Mouse (Mus musculus) liver, embryonic 16.5 days (tissue): ENCODE measurements around the gene Phkg1. TPM values are rescaled to one million over a fixed set of nuclear protein-coding genes. Genes with fewer than 3 reads are reported as not detected.

Source experiments
- ATAC-seq: fragments of 200-750 bp; cut with Nextera tagmentation; 2 replicates; pipeline ENCODE4 v1.8.0; 2017; ENCODE audit warnings: low read depth, mild to moderate bottlenecking, moderate number of reproducible peaks, moderate library complexity
- H3K27ac ChIP-seq: fragments of 300-500 bp; sonication (generic); 2 replicates; pipeline ENCODE4 v1.5.1; 2014; ENCODE audit warnings: mild to moderate bottlenecking, low read length
- H3K27me3 ChIP-seq: fragments of 300-500 bp; sonication (generic); 2 replicates; pipeline ENCODE4 v1.6.1; 2014; ENCODE audit warnings: low read depth, low read length, mixed read lengths; ENCODE audit not compliant: control insufficient read depth, insufficient read depth
- H3K36me3 ChIP-seq: fragments of 300-500 bp; sonication (generic); 2 replicates; pipeline ENCODE4 v1.6.1; 2014; ENCODE audit warnings: mild to moderate bottlenecking; ENCODE audit not compliant: control insufficient read depth, insufficient read depth
- H3K4me1 ChIP-seq: fragments of 300-500 bp; sonication (generic); 2 replicates; pipeline ENCODE4 v1.6.1; 2014; ENCODE audit warnings: low read depth, low read length, mixed read lengths; ENCODE audit not compliant: control insufficient read depth
- H3K4me2 ChIP-seq: fragments of 300-500 bp; sonication (generic); 2 replicates; pipeline ENCODE4 v1.6.1; 2014; ENCODE audit warnings: low read depth, low read length, mixed read lengths
- H3K4me3 ChIP-seq: fragments of 300-500 bp; sonication (generic); 2 replicates; pipeline ENCODE4 v1.5.1; 2014; ENCODE audit warnings: low read depth, mild to moderate bottlenecking, low read length
- H3K9ac ChIP-seq: fragments of 300-500 bp; sonication (generic); 2 replicates; pipeline ENCODE4 v1.6.1; 2014; ENCODE audit warnings: low read depth, low read length
- H3K9me3 ChIP-seq: fragments of 300-500 bp; sonication (generic); replicated peaks from 2 replicates; pipeline ENCODE4 v1.6.1; 2016; ENCODE audit warnings: low read length; ENCODE audit not compliant: control insufficient read depth
- WGBS: fragments of 180-500 bp; shearing (Covaris S2); extraction: QIAGEN DNeasy Blood & Tissue Kit; methylation state at CpG from one replicate; pipeline ENCODE4 v1.1.7; 2014; ENCODE audit not compliant: insufficient replicate concordance; 5-methylcytosine and 5-hydroxymethylcytosine counted together
- polyA plus RNA-seq: library from polyadenylated mRNA; unstranded; fragments of >200 nt; fragmentation: Nextera tagmentation; extraction: Ambion mirVana; gene quantifications from 2 replicates; pipeline ENCODE4 v1.2.1, GENCODE M21; 2015

The Phkg1 gene
- polyA plus RNA-seq, 1 experiment from 2014 or later, result 0.13 TPM

DNA sequence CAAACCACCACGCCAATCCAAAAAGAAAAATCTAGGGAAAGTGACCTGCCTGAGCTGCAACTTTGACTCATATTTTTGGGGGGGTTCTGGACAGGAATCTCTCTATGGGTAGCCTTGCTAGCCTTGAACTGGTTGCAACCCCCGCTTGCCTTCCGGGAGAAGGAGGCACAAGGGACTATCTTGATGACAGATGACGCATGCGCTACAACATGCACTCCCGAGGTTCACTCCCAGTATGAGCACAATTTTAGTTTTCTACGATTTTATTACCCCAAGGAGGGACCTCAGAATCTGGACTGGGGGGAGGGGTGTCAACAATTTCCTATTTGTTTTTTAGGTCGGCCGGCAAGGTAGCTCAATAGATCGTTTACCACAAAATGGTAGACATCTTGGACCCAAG lies 12.1 kb downstream of the Phkg1 start:
- peaks cover 17% of the 10 kb centered on the region for H3K4me1 ChIP-seq
- H3K9ac ChIP-seq, result peak overlapping the region; percentile 79
- peak overlapping the region; percentile 94 for H3K27ac ChIP-seq
- H3K27me3 ChIP-seq, result no peaks in the 10 kb centered on the region
- H3K9me3 ChIP-seq, result no peaks in the 10 kb centered on the region
- peak overlapping the region; percentile 88 for H3K4me2 ChIP-seq
- peaks cover 22% of the 10 kb centered on the region for H3K36me3 ChIP-seq
- H3K4me3 ChIP-seq, result peak overlapping the region; percentile 72
- no peak for ATAC-seq
- 7% methylated on average over 10 of the region's 10 CpGs for WGBS

DNA sequence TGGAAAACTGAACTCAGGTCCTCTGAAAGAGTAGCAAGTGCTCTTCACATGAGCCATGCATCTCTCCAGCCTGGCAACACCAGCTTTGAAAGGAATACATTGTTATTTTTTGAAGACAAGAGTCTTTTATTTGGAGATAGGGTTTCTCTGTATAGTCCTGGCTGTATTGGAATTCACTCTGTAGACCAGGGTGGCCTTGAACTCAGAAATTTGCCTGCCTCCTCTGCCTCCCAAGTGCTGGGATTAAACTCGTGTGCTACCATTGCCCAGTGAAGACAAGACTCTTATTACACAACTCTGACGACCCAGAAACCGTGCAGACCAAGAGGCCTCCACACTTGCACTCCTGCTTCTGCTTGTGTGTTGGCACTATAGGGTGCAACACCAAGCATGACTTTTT lies 18.5 kb downstream of the Phkg1 start:
- Histone ChIP-seq H3K27me3 (no peaks in the 10 kb centered on the region), H3K4me1 (no peaks in the 10 kb centered on the region; the same call in 1 of the 2 replicates), H3K9me3 (no peaks in the 10 kb centered on the region), H3K36me3 (peaks cover 32% of the 10 kb centered on the region), H3K9ac (no peak overlapping the region), H3K27ac (no peak overlapping the region), H3K4me2 (no peak overlapping the region), H3K4me3 (no peak overlapping the region)
- 61% methylated on average over 3 of the region's 3 CpGs for WGBS
- no peak for ATAC-seq

DNA sequence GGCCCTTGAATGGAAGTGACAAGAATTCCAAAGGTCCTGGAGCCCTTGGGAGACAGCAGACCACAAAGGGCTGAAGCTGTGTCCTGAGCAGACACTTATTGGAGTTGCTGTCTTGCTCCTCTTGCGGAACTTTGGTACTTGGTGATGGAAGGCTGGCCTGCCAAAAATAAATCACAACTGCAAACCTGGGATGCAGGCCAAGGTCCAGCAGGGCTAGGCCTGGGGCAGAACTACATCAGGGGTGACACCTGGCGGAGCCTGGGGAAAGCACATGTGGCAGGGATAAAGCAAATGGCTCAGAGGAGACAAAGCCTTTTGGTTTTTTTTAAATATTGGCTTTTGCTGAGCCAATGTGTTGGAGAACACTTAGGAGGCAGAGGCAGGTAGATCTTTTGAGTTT lies 19.4 kb downstream of the Phkg1 start:
- no peaks in the 10 kb centered on the region; the same call in 1 of the 2 replicates for H3K4me1 ChIP-seq
- H3K9me3 ChIP-seq, result no peaks in the 10 kb centered on the region
- no peak overlapping the region for H3K4me2 ChIP-seq
- H3K9ac ChIP-seq, result no peak overlapping the region
- peak; percentile 72 for ATAC-seq
- no peak overlapping the region for H3K27ac ChIP-seq
- 49% methylated on average over 2 of the region's 2 CpGs for WGBS
- peaks cover 25% of the 10 kb centered on the region for H3K36me3 ChIP-seq
- no peaks in the 10 kb centered on the region for H3K27me3 ChIP-seq
- H3K4me3 ChIP-seq, result no peak overlapping the region

DNA sequence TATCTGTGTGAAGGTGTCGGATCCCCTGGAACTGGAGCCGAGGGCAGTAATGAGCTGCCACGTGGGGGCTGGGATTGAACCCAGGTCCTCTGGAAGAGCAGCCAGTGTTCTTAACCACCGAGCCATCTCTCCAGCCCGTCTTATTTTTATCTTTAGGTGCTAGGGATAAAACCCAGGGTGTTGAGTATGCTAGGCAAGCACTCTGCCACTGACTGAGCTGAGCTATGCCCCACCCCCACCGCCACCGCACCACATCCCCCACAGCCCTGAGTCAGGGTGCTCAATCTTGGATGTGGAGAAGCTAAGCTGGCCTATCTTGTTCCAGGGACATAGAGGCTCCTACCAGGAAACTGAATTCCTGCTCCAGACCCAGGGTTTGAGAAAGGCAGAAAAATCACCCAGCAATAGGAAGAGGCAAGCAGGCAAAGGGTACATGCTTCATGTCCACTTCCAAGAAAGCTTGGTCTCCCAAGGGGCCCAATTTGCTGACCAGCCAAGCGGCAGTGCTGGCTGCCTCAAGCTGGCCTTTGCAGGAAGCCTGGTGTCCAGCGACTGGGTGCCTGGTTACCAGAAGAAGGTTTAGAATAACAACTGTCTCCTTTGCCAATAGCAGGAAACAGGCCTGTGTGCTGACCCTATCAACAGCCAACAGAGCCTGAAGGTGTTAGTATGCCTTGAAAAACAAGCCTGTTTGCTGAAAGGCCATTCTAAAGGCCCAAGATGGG lies 20.5 kb downstream of the Phkg1 start:
- Histone ChIP-seq H3K4me3 (no peak overlapping the region), H3K27ac (no peak overlapping the region), H3K9ac (no peak overlapping the region), H3K36me3 (peaks cover 18% of the 10 kb centered on the region), H3K9me3 (no peaks in the 10 kb centered on the region), H3K4me2 (no peak overlapping the region), H3K4me1 (no peaks in the 10 kb centered on the region; the same call in 1 of the 2 replicates), H3K27me3 (no peaks in the 10 kb centered on the region)
- 57% methylated on average over 9 of the region's 9 CpGs for WGBS
- ATAC-seq, result no peak

DNA sequence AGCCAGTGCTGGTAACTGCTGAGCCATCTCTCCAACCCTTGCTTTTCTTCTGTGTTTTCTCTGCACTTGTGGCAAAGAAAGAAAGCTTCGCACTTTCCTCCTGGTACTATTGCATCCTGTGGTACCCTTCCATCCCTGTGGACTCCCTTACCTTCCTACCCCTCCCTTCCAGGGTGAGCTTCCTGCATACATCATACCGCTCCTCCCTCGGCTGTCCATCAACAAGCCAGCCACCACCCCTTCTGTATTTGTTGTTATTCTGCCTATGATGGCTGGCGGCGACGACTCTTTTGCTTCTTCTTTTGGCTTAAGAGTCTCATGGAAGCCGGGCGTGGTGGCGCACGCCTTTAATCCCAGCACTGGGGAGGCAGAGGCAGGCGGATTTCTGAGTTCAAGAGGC lies 23.3 kb downstream of the Phkg1 start:
- WGBS, result 60% methylated on average over 11 of the region's 11 CpGs
- H3K9me3 ChIP-seq, result no peaks in the 10 kb centered on the region
- H3K27me3 ChIP-seq, result no peaks in the 10 kb centered on the region
- H3K36me3 ChIP-seq, result no peaks in the 10 kb centered on the region; the same call in 1 of the 2 replicates
- no peak overlapping the region for H3K4me2 ChIP-seq
- no peak overlapping the region for H3K9ac ChIP-seq
- H3K4me1 ChIP-seq, result no peaks in the 10 kb centered on the region; the same call in 1 of the 2 replicates
- no peak overlapping the region for H3K4me3 ChIP-seq
- H3K27ac ChIP-seq, result no peak overlapping the region
- ATAC-seq, result no peak

DNA sequence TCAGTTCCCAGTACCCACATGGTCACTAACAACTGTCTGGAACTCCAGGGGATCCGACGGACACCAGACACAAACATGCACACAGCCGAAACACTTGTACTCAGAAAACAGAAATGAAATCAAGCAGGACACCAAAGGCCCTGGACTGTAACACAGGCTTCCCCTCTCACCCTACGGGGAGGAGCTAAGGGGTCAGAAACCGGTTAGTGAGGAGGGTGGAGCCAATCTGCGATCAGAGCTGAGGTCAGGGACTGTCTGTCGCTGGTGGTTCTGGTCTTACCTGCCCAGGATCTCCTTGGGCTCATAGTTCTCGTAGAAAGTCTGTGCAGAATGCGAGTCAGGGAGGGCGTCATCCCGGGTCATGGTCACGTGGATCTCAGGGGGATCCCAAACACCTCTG lies 24.4 kb downstream of the Phkg1 start:
- no peak overlapping the region for H3K9ac ChIP-seq
- 71% methylated on average over 12 of the region's 12 CpGs for WGBS
- H3K36me3 ChIP-seq, result no peaks in the 10 kb centered on the region
- no peak for ATAC-seq
- H3K9me3 ChIP-seq, result no peaks in the 10 kb centered on the region
- no peaks in the 10 kb centered on the region for H3K27me3 ChIP-seq
- H3K4me1 ChIP-seq, result no peaks in the 10 kb centered on the region; the same call in 1 of the 2 replicates
- H3K4me3 ChIP-seq, result no peak overlapping the region
- H3K4me2 ChIP-seq, result no peak overlapping the region
- no peak overlapping the region for H3K27ac ChIP-seq

DNA sequence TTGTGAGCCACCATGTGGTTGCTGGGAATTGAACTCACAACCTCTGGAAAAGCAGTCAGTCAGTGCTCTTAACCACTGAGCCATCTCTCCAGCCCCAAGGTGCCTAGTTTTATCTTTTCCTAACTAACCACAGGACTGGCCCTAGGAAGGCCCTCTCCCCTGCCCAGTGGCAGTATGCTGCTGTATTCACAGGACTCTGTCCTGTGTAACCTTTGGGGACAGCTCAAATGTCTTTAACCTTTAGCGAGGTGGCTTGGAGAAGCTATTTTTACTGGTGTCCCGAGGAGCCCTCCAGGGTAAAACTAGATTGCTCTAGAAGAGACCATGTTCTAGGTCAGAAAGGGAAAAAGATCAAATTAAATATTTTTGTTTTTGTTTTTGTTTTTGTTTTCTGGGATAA lies 27.1 kb downstream of the Phkg1 start:
- Histone ChIP-seq H3K27me3 (no peaks in the 10 kb centered on the region), H3K36me3 (no peaks in the 10 kb centered on the region), H3K4me2 (no peak overlapping the region), H3K27ac (no peak overlapping the region), H3K4me3 (no peak overlapping the region), H3K9ac (no peak overlapping the region), H3K4me1 (no peaks in the 10 kb centered on the region), H3K9me3 (no peaks in the 10 kb centered on the region)
- WGBS, result 68% methylated on average over 2 of the region's 2 CpGs
- no peak for ATAC-seq

DNA sequence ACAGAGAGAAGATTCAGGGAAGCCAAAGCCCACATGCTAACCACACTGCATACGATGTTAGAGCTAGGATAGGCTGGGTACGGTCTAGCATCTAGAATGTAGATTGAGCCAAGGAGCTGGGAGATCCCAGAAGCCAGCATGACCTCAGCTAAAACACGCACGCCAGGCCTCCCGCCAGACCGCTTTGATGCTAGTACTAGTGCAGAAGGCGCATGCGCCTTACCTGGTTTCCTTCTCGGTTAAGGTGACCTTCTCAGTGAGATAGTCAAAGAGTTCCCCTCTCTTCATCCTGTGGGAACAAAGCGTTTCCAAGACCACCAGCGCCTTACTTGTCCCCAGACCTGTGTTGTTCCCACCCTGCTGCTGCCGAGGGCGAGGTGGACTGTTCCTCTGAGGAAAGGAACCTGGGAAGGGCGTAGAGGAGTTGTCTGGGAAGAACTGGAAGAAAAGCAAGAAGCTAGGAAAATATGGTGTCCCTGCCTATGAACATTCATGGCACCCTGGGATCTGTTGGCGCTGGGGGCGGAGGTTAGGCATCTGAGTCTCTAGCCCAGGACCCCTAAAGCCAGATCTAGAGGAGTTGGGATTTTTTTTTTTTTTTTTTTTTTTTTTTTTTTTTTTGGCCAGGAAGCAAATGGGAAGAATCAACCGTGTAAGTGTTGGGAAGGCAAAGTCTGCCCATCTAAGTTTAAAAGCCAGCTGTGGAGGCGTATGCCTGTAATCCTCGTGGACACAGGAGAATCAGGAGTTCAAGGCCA lies 28.9 kb downstream of the Phkg1 start:
- no peak overlapping the region for H3K4me3 ChIP-seq
- no peak overlapping the region for H3K27ac ChIP-seq
- no peaks in the 10 kb centered on the region for H3K27me3 ChIP-seq
- peaks cover under 1% of the 10 kb centered on the region for H3K4me1 ChIP-seq
- H3K36me3 ChIP-seq, result no peaks in the 10 kb centered on the region
- no peak overlapping the region for H3K9ac ChIP-seq
- no peak for ATAC-seq
- H3K4me2 ChIP-seq, result no peak overlapping the region
- 74% methylated on average over 19 of the region's 19 CpGs for WGBS
- H3K9me3 ChIP-seq, result no peaks in the 10 kb centered on the region

DNA sequence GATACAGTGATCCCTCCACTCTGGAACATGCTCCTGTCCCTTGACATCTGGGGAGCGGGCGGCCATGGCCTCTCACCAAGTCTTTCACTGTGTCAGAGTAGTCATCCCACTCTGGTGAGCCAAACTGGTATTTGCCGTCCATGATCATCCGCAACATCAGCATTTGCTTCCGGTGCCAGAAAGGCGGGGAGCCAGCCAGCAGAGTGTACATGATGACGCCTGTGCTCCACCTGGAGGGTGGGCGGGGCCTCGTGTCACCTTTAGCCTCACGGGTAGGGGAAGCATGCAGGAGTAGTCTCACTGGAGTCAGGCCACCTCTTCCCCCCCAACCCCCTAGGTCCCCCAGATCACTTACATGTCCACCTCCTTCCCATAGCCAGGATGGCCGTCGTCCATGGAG lies 32.5 kb downstream of the Phkg1 start:
- no peak for ATAC-seq
- no peak overlapping the region for H3K9ac ChIP-seq
- 70% methylated on average over 12 of the region's 12 CpGs for WGBS

More for the DNA sequence above, 32.5 kb downstream of the Phkg1 start:
- Histone ChIP-seq H3K4me3 (no peak overlapping the region), H3K27ac (no peak overlapping the region), H3K9me3 (no peaks in the 10 kb centered on the region), H3K36me3 (no peaks in the 10 kb centered on the region; the same call in 1 of the 2 replicates), H3K27me3 (no peaks in the 10 kb centered on the region), H3K4me1 (peaks cover 5% of the 10 kb centered on the region), H3K4me2 (no peak overlapping the region)
